Mouse (Mus musculus) intestine, postnatal 0 days (tissue): Measurements from ENCODE around the gene Slfn5. TPM values are rescaled to one million over a fixed set of nuclear protein-coding genes. Genes with fewer than 3 reads are reported as not detected.
"Not testable (repeated sequence)": the region's sequence is repeated elsewhere in the genome, so short reads cannot be mapped to it uniquely, and the experiment has no call there.

Source experiments
- ATAC-seq: fragments of 200-750 bp; cut with Nextera tagmentation; 2 replicates; pipeline ENCODE4 v1.8.0; 2017; ENCODE audit warnings: mild to moderate bottlenecking, moderate TSS enrichment, moderate library complexity
- H3K27ac ChIP-seq: fragments of 300-500 bp; sonication (generic); 2 replicates; pipeline ENCODE4 v1.5.1; 2014; ENCODE audit warnings: mild to moderate bottlenecking, low read depth, low read length, moderate library complexity
- H3K27me3 ChIP-seq: fragments of 300-500 bp; sonication (generic); replicated peaks from 2 replicates; pipeline ENCODE4 v1.6.1; 2014; ENCODE audit warnings: low read length, mixed read lengths; ENCODE audit not compliant: control insufficient read depth, insufficient read depth
- H3K36me3 ChIP-seq: fragments of 300-500 bp; sonication (generic); 2 replicates; pipeline ENCODE4 v1.6.1; 2014; ENCODE audit warnings: mild to moderate bottlenecking, moderate library complexity; ENCODE audit not compliant: control insufficient read depth, insufficient read depth
- H3K4me1 ChIP-seq: fragments of 300-500 bp; sonication (generic); replicated peaks from 2 replicates; pipeline ENCODE4 v1.6.1; 2014; ENCODE audit warnings: antibody characterized with exemption, low read length, mixed read lengths; ENCODE audit not compliant: control insufficient read depth, insufficient read depth
- H3K4me2 ChIP-seq: fragments of 300-500 bp; sonication (generic); replicated peaks from 2 replicates; pipeline ENCODE4 v1.6.1; 2014; ENCODE audit warnings: low read depth, mild to moderate bottlenecking, moderate library complexity
- H3K4me3 ChIP-seq: fragments of 300-500 bp; sonication (generic); 2 replicates; pipeline ENCODE4 v1.5.1; 2014; ENCODE audit warnings: low read depth, low read length
- H3K9ac ChIP-seq: fragments of 300-500 bp; sonication (generic); 2 replicates; pipeline ENCODE4 v1.6.1; 2014; ENCODE audit warnings: mild to moderate bottlenecking, low read depth, low read length
- H3K9me3 ChIP-seq: fragments of 300-500 bp; sonication (generic); 2 replicates; pipeline ENCODE4 v1.6.1; 2016; ENCODE audit warnings: mixed run types; ENCODE audit not compliant: control insufficient read depth
- CTCF ChIP-seq: sonication (generic); IDR thresholded peaks from 2 replicates; pipeline ENCODE4 v1.5.1; 2016; ENCODE audit warnings: low read depth, mild to moderate bottlenecking, control low read depth, antibody characterized with exemption, moderate library complexity
- WGBS: fragments of 180-500 bp; shearing (Covaris S2); extraction: QIAGEN DNeasy Blood & Tissue Kit; methylation state at CpG from one replicate; pipeline ENCODE4 v1.1.7; 2014; 5-methylcytosine and 5-hydroxymethylcytosine counted together
- polyA plus RNA-seq: library from polyadenylated mRNA; unstranded; fragments of >200 nt; fragmentation: Nextera tagmentation; extraction: Ambion mirVana; gene quantifications from 2 replicates; pipeline ENCODE4 v1.2.1, GENCODE M21; 2015

The Slfn5 gene
- polyA plus RNA-seq, 1 experiment from 2014 or later, result 3.7 TPM

GRCm38 (mm10) chr11:82928897-82929632 is 22.1 kb upstream of the Slfn5 start:
- H3K36me3 ChIP-seq, result no peaks in the 10 kb centered on the region
- H3K27ac ChIP-seq, result no peak overlapping the region
- no peaks in the 10 kb centered on the region for H3K9me3 ChIP-seq
- H3K4me3 ChIP-seq, result no peak overlapping the region
- TF ChIP-seq CTCF, result no peak
- no peak for ATAC-seq
- no peaks in the 10 kb centered on the region for H3K4me1 ChIP-seq
- 37% methylated on average over 20 of the region's 20 CpGs for WGBS
- no peak overlapping the region for H3K4me2 ChIP-seq
- peaks cover 37% of the 10 kb centered on the region for H3K27me3 ChIP-seq
- H3K9ac ChIP-seq, result no peak overlapping the region

- Histone ChIP-seq H3K36me3 (no peaks in the 10 kb centered on the region), H3K4me1 (no peaks in the 10 kb centered on the region)
- no peak for ATAC-seq
These were observed 21.6 kb upstream of the Slfn5 start for GRCm38 (mm10) chr11:82929633-82929950.

GRCm38 (mm10) chr11:82930391-82930955 is 20.7 kb upstream of the Slfn5 start:
- not testable (repeated sequence) for ATAC-seq, H3K9me3 ChIP-seq, H3K36me3 ChIP-seq, H3K4me1 ChIP-seq, H3K27ac ChIP-seq
- peak overlapping the region; percentile 91 for H3K4me2 ChIP-seq
- 2% methylated on average over 77 of the region's 85 CpGs for WGBS
- H3K4me3 ChIP-seq, result peak overlapping the region; percentile 47
- peaks cover 41% of the 10 kb centered on the region for H3K27me3 ChIP-seq
- 0 out of 2 replicates have a peak overlapping the region, but pooled peaks have one; percentile 3 for H3K9ac ChIP-seq

More at GRCm38 (mm10) chr11:82929633-82929950, 21.6 kb upstream of the Slfn5 start:
- Histone ChIP-seq H3K9me3 (no peaks in the 10 kb centered on the region), H3K4me3 (no peak overlapping the region), H3K4me2 (no peak overlapping the region; the same call in 1 of the 2 replicates), H3K9ac (no peak overlapping the region), H3K27ac (no peak overlapping the region), H3K27me3 (peaks cover 42% of the 10 kb centered on the region)
- TF ChIP-seq CTCF, result no peak
- WGBS, result 35% methylated on average over 3 of the region's 3 CpGs

- H3K36me3 ChIP-seq, result not testable (repeated sequence)
- 1% methylated on average over 58 of the region's 63 CpGs for WGBS
These were observed 20.0 kb upstream of the Slfn5 start for GRCm38 (mm10) chr11:82931161-82931560.

GRCm38 (mm10) chr11:82931671-82932450 is 19.3 kb upstream of the Slfn5 start:
- H3K9me3 ChIP-seq, H3K27ac ChIP-seq, ATAC-seq, H3K4me1 ChIP-seq, H3K36me3 ChIP-seq: not testable (repeated sequence)
- peak overlapping the region; percentile 47 for H3K4me3 ChIP-seq
- H3K27me3 ChIP-seq, result peaks cover 44% of the 10 kb centered on the region
- H3K4me2 ChIP-seq, result peak overlapping the region; percentile 91
- WGBS, result 1% methylated on average over 114 of the region's 119 CpGs
- H3K9ac ChIP-seq, result peak overlapping the region; percentile 45; the same call in 1 of the 2 replicates

More at GRCm38 (mm10) chr11:82931161-82931560, 20.0 kb upstream of the Slfn5 start:
- Histone ChIP-seq H3K4me3 (peak overlapping the region; percentile 47), H3K4me2 (peak overlapping the region; percentile 91), H3K27me3 (peaks cover 44% of the 10 kb centered on the region), H3K9ac (peak overlapping the region; percentile 45; the same call in 1 of the 2 replicates)
- not testable (repeated sequence) for ATAC-seq, H3K9me3 ChIP-seq, H3K27ac ChIP-seq, H3K4me1 ChIP-seq

- peak overlapping the region; percentile 91 for H3K4me2 ChIP-seq
These were observed 18.0 kb upstream of the Slfn5 start for GRCm38 (mm10) chr11:82933186-82933585.

More at GRCm38 (mm10) chr11:82933186-82933585, 18.0 kb upstream of the Slfn5 start:
- Histone ChIP-seq H3K27ac (no peak overlapping the region), H3K9me3 (no peaks in the 10 kb centered on the region), H3K36me3 (no peaks in the 10 kb centered on the region), H3K4me1 (no peaks in the 10 kb centered on the region), H3K27me3 (peaks cover 46% of the 10 kb centered on the region), H3K9ac (no peak overlapping the region), H3K4me3 (peak overlapping the region; percentile 47)
- no peak for ATAC-seq
- WGBS, result 2% methylated on average over 29 of the region's 29 CpGs
- no peak for TF ChIP-seq CTCF
